Mouse (Mus musculus) limb, embryonic 11.5 days (tissue): ENCODE data around the gene Gins3. TPM values are rescaled to one million over a fixed set of nuclear protein-coding genes. Genes with fewer than 3 reads are reported as not detected.
"Not testable (repeated sequence)": the region's sequence is repeated elsewhere in the genome, so short reads cannot be mapped to it uniquely, and the experiment has no call there.

Source experiments
- ATAC-seq: fragments of 200-750 bp; cut with Nextera tagmentation; 2 replicates; pipeline ENCODE4 v1.8.0; 2017; ENCODE audit warnings: low read depth; ENCODE audit not compliant: insufficient number of reproducible peaks, low FRiP score, low TSS enrichment
- DNase-seq: peaks from one replicate; pipeline ENCODE4 v3.0.0-alpha.2; 2015; ENCODE audit warnings: low spot score
- H3K27ac ChIP-seq: fragments of 300-500 bp; sonication (generic); replicated peaks from 2 replicates; pipeline ENCODE4 v1.5.1; 2014; ENCODE audit warnings: low read depth, mild to moderate bottlenecking, low read length
- H3K27me3 ChIP-seq: fragments of 300-500 bp; sonication (generic); 2 replicates; pipeline ENCODE4 v1.6.1; 2014; ENCODE audit warnings: mild to moderate bottlenecking, low read length, mixed read lengths; ENCODE audit not compliant: control insufficient read depth, insufficient read depth
- H3K36me3 ChIP-seq: fragments of 300-500 bp; sonication (generic); 2 replicates; pipeline ENCODE4 v1.6.1; 2014; ENCODE audit warnings: mild to moderate bottlenecking, low read length, moderate library complexity, mixed read lengths; ENCODE audit not compliant: control insufficient read depth, insufficient read depth
- H3K4me1 ChIP-seq: fragments of 300-500 bp; sonication (generic); 2 replicates; pipeline ENCODE4 v1.6.1; 2014; ENCODE audit warnings: low read length, mixed read lengths; ENCODE audit not compliant: control insufficient read depth, insufficient read depth
- H3K4me2 ChIP-seq: fragments of 300-500 bp; sonication (generic); 2 replicates; pipeline ENCODE4 v1.6.1; 2014; ENCODE audit warnings: low read depth, mild to moderate bottlenecking, moderate library complexity; ENCODE audit not compliant: severe bottlenecking
- H3K4me3 ChIP-seq: fragments of 300-500 bp; sonication (generic); 2 replicates; pipeline ENCODE4 v1.5.1; 2014; ENCODE audit warnings: low read depth, low read length
- H3K9ac ChIP-seq: fragments of 300-500 bp; sonication (generic); 2 replicates; pipeline ENCODE4 v1.6.1; 2014; ENCODE audit warnings: mild to moderate bottlenecking, low read length
- H3K9me3 ChIP-seq: fragments of 300-500 bp; sonication (generic); 2 replicates; pipeline ENCODE4 v1.6.1; 2016; ENCODE audit warnings: low read length; ENCODE audit not compliant: control insufficient read depth
- WGBS: fragments of 180-500 bp; shearing (Covaris S2); extraction: QIAGEN DNeasy Blood & Tissue Kit; methylation state at CpG from one replicate; pipeline ENCODE4 v1.1.7; 2014; 5-methylcytosine and 5-hydroxymethylcytosine counted together
- polyA plus RNA-seq: library from polyadenylated mRNA; unstranded; fragments of >200 nt; fragmentation: Nextera tagmentation; extraction: Ambion mirVana; gene quantifications from 2 replicates; pipeline ENCODE4 v1.2.1, GENCODE M21; 2014

Gins3 gene
- polyA plus RNA-seq, 1 experiment from 2014 or later: 33.6 TPM

DNA sequence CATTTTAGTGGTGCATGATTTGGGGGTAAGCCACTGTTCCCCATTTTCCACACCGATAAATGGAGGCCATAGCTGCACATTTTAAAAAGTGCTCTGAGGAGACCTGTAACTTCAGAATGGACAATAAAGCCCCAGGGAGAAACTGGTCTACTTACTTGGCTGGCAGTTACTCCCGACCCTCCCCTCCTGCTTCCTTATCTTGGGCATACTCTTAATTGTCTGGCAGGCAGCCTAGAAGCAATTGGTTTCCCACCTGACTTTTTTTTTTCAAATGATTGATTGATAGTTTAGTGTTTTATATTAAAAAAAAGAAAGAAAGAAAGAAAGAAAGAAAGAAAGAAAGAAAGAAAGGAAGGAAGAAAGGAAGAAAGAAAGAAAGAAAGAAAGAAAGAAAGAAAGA is 24.3 kb downstream of the Gins3 start:
- DNase-seq (no peak), ATAC-seq (no peak)
- Histone ChIP-seq H3K4me1 (no peaks in the 10 kb centered on the region), H3K36me3 (no peaks in the 10 kb centered on the region), H3K9ac (no peak overlapping the region), H3K27me3 (no peaks in the 10 kb centered on the region), H3K4me3 (no peak overlapping the region), H3K4me2 (no peak overlapping the region), H3K9me3 (no peaks in the 10 kb centered on the region), H3K27ac (no peak overlapping the region)
- 50% methylated on average over 2 of the region's 2 CpGs for WGBS

DNA sequence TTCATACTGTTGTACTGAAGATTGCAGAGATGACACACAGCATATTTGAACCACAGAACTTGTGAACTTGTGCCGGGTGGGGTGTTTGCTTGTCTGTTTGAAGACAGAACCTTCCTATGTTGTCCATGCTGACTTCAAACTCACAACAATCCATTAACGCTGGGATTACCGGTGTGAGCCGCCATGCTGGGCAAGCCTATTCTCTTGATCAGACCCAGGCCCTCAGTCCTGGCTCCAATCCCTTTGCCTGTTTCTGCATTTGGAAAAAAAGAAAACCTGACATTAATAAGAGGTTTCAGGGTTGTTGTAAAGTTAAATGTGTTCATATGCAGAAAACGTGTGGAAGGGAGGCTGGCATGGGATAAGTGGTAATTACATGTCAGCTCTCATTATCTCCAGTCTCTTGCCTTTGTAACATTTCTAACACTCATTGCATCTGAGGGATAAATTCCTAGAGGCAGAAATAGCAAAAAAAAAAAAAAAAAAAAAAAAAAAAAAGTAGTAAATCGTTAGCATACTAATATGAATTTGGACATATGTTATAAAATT is 27.2 kb downstream of the Gins3 start:
- Histone ChIP-seq H3K4me3 (no peak overlapping the region), H3K36me3 (no peaks in the 10 kb centered on the region), H3K4me1 (no peaks in the 10 kb centered on the region), H3K9ac (no peak overlapping the region), H3K27me3 (no peaks in the 10 kb centered on the region), H3K27ac (no peak overlapping the region), H3K9me3 (no peaks in the 10 kb centered on the region), H3K4me2 (no peak overlapping the region)
- WGBS: 78% methylated on average over 6 of the region's 6 CpGs
- DNase-seq: no peak
- ATAC-seq: no peak

DNA sequence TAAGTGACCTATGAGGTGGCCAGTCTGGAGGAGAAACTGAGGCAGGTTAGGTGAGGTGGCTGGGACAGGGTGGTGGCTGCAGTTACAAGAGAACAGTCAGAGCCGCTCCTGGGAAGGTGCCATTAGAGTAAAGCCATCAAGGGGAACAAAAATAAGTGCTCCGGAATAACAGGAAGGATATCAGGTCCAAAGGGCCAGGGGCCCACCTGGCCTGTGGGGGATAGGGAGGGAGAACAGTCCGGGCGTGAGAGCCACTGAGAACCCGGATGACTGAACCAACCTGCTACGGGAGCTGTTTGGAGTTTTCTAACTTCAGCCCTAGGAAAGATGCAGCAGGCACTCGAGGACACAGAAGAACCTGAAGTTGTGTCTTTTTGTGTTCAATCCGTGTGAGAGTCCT is 27.8 kb downstream of the Gins3 start:
- 81% methylated on average over 8 of the region's 8 CpGs for WGBS
- Histone ChIP-seq H3K4me1 (no peaks in the 10 kb centered on the region), H3K9ac (no peak overlapping the region), H3K9me3 (no peaks in the 10 kb centered on the region), H3K27ac (no peak overlapping the region), H3K4me2 (no peak overlapping the region), H3K4me3 (no peak overlapping the region), H3K27me3 (no peaks in the 10 kb centered on the region), H3K36me3 (no peaks in the 10 kb centered on the region)
- DNase-seq: no peak
- no peak for ATAC-seq

DNA sequence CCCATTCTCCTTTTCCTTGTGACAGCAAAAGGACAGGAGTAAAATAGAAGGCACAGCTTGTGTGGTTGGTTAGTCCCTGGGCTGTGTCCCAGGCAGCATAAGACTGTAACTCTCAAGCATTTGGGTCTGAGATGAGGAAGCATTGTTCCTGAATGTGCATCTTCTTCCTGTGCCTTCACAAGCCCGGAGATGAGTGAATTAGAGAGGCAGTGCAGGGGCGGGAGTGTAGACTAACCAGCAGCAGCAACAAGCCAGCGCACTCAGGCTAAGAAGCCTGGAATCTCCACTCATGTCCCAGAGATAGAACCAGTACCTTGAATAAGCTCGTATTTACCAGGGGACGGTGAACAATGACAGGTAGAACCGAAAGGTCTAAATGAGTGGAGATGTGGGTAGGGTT is 28.3 kb downstream of the Gins3 start:
- no peak overlapping the region for H3K4me2 ChIP-seq
- no peak for ATAC-seq
- H3K27ac ChIP-seq: no peak overlapping the region
- no peaks in the 10 kb centered on the region for H3K9me3 ChIP-seq
- no peak overlapping the region for H3K4me3 ChIP-seq
- H3K27me3 ChIP-seq: no peaks in the 10 kb centered on the region
- H3K36me3 ChIP-seq: no peaks in the 10 kb centered on the region
- no peaks in the 10 kb centered on the region for H3K4me1 ChIP-seq
- no peak for DNase-seq
- no peak overlapping the region for H3K9ac ChIP-seq
- WGBS: 91% methylated on average over 6 of the region's 6 CpGs

DNA sequence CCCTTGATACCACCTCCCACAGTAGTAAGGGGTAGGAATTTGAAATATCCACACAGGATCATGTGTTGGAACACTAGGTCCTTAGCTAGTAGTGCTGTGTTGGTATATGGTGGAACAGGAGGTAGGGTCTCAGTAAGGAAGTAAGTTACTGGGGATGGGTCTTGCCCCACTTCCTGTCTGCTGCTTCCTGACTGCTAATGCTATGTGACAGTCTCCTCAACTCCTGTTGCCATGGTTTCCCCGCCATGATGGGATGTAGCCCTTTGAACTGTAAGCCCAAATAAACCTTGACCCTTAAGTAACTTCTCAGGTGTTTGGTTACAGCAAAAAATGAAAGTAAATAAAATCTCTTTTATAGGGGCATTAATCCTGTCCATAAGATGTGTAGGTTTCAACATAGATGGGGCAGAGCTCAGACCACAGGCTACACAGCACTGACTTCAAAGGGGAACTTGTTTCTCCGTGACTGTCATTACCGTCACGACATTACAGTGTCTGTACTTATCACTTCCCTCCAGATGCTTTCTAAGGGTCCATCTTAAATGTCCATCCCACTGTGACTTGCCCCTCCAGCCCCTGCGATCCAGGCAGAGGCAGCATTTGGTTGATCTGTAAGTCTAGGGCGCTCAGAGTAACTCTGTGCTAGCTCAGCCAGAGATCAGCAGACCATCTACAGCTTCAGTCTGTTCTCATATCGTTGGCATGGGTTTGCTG is 29.8 kb downstream of the Gins3 start:
- 80% methylated on average over 7 of the region's 7 CpGs for WGBS
- no peak overlapping the region for H3K27ac ChIP-seq
- no peak overlapping the region for H3K4me2 ChIP-seq
- no peak for ATAC-seq
- H3K9me3 ChIP-seq: no peaks in the 10 kb centered on the region
- no peaks in the 10 kb centered on the region for H3K27me3 ChIP-seq
- no peaks in the 10 kb centered on the region for H3K36me3 ChIP-seq
- DNase-seq: no peak
- H3K4me3 ChIP-seq: no peak overlapping the region
- H3K9ac ChIP-seq: no peak overlapping the region
- H3K4me1 ChIP-seq: no peaks in the 10 kb centered on the region

DNA sequence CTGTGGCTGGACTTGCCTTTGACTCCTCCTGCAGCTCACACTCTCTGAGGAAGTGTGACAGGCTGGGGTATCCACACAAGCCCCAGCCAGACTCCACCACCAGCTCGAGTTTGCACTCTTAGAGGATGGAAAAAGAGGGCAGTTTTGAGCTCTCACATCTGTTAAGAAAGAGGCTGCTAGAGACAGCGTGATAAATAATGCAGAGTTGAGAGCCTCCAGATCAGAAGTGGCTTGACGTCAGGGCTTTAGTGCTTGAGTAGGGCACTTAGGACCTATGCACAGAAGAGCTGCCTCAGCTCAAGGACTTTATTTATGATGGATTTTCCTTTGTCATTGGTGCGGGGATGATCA is 30.3 kb downstream of the Gins3 start:
- 66% methylated on average over 4 of the region's 4 CpGs for WGBS
- H3K4me3 ChIP-seq: no peak overlapping the region
- H3K4me2 ChIP-seq: no peak overlapping the region
- no peaks in the 10 kb centered on the region for H3K27me3 ChIP-seq
- no peaks in the 10 kb centered on the region for H3K9me3 ChIP-seq
- no peaks in the 10 kb centered on the region for H3K36me3 ChIP-seq
- DNase-seq: no peak
- H3K9ac ChIP-seq: no peak overlapping the region
- ATAC-seq: no peak
- no peak overlapping the region for H3K27ac ChIP-seq
- H3K4me1 ChIP-seq: no peaks in the 10 kb centered on the region

DNA sequence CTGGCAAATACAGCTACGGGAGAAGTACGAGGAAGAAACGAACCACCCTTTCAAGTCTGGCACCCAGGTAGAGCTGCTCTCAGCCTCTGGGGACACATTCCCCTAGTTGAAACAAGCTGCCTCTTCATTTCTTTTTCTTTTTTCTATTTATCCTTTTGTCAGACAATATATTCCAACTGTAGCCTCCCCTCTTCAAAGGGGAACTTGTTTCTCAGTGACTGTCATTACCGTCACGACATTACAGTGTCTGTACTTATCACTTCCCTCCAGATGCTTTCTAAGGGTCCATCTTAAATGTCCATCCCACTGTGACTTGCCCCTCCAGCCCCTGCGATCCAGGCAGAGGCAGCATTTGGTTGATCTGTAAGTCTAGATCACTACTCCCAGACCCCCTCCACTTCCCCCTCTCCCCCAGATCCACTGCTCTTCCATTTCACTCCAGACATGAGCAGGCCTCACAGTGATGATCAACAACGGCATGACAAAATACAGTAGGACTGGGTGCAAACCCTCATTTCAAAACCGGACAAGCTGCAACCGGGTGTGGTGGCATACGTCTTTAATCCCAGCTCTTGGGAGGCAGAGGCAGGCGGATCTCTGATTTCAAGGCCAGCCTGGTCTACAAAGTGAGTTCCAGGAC is 32.7 kb downstream of the Gins3 start:
- WGBS: 92% methylated on average over 11 of the region's 11 CpGs
- H3K36me3 ChIP-seq, H3K27me3 ChIP-seq, H3K9me3 ChIP-seq, H3K4me2 ChIP-seq, H3K4me3 ChIP-seq, H3K9ac ChIP-seq, H3K4me1 ChIP-seq, DNase-seq, ATAC-seq, H3K27ac ChIP-seq: not testable (repeated sequence)

DNA sequence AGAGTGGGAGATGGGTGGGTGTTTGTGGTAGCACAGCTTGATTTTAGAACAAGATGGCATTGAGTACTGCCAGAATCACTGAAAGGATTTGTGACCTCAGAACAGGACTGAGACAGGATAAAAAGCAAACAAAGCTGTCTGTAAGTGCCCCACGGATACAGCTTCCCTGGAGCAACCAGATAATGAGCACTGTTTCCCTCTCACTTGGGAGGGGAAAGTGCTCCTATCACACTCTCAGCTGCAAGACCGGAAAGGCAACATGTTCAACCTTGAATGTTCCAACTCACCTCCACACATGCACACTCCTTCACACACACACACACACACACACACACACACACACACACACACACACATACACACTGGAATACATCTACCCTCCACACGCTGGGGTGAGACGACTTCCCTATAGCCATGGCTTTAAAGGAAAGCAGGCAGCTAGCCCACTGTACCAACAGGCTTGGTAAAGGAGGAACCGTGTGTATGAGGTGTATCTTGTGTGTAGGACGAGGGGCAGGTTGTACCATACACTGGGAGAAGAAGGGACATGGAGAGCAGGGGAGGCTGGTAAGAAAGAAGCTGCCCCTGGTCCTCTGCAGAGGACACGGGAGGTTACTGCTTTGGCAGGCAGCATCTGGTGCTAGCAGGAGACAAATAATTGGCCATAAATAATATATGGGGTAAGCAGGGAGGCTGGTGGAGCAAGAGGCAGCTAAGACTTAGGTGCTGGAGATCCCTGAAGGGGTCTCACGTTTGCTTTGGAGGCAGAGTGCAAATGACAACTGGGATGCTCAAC is 35.1 kb downstream of the Gins3 start:
- Histone ChIP-seq H3K9me3 (no peaks in the 10 kb centered on the region), H3K4me2 (no peak overlapping the region), H3K4me3 (no peak overlapping the region), H3K9ac (no peak overlapping the region), H3K36me3 (no peaks in the 10 kb centered on the region), H3K4me1 (no peaks in the 10 kb centered on the region), H3K27me3 (no peaks in the 10 kb centered on the region), H3K27ac (no peak overlapping the region)
- 53% methylated on average over 8 of the region's 8 CpGs for WGBS
- ATAC-seq (no peak), DNase-seq (no peak)
